Mouse (Mus musculus) left cerebral cortex, adult 2 months (tissue): ENCODE results near the gene Fbxo41. TPM values are rescaled to one million over a fixed set of nuclear protein-coding genes. Genes with fewer than 3 reads are reported as not detected.
A peak's percentile ranks its signal among the peaks of the same experiment; 100 is the strongest.

ENCODE experiments used
- DNase-seq, 2 experiments: peaks; one replicate each; pipeline ENCODE4 v3.0.0; 2021 to 2022; ENCODE audit warnings: low spot score in 2 of 2, mixed read lengths in 1 of 2; ENCODE audit errors: extremely low spot score in 1 of 2
- H3K27ac ChIP-seq: fragments of 200-600 bp; 2 replicates; pipeline ENCODE4 v1.8.1; 2022
- H3K4me3 ChIP-seq: fragments of 200-600 bp; 2 replicates; pipeline ENCODE4 v1.8.1; 2022
- CTCF ChIP-seq: fragments of 200-600 bp; IDR thresholded peaks from 2 replicates; pipeline ENCODE4 v1.8.1; 2022; ENCODE audit warnings: antibody characterized with exemption, mild to moderate bottlenecking, moderate library complexity
- intact Hi-C: fragments of 180-260 bp; cut with DNase I; formaldehyde crosslinking; loops from one replicate; pipeline ENCODE4 v1.15.1; 2025
- total RNA-seq, 2 experiments: library from RNA; stranded (reverse); gene quantifications; 2 replicates each; pipeline ENCODE4 v1.2.3; 2021

Fbxo41 gene
- total RNA-seq, 2 experiments from 2014 or later: 101 to 102 TPM

DNA sequence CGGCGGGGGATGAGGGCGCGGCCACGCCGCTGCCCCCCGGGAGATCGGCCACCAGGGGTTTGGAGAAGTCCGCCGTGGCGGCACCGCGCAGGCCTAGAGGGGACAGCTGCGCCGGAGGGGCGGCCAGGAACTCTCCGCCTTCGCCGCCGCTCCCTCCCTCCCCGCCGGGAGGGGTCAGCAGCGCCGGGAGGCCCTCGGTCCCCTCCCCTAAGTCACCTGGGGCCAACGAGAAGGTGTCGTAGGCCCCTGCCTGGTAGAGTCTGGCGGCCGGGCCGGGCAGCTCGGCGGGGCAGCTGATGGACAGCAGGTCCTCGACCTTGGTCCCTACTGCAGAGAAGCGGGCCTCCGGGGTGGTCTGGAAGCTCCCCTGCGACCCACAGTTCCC lies 9.3 kb upstream of the Fbxo41 start:
- peak overlapping the region; percentile 50 for H3K4me3 ChIP-seq
- TF ChIP-seq CTCF: no peak
- peak overlapping the region; percentile 87 for H3K27ac ChIP-seq
- intact Hi-C loops: loop anchor here (2.0 to 10.0 kb wide), 4 partner anchors 31 to 393 kb away; partner anchors contain the start of genes Alms1, Cct7, Nat8f4 and Pradc1
- peak in 1 of 2 experiments; percentile 23 for DNase-seq

DNA sequence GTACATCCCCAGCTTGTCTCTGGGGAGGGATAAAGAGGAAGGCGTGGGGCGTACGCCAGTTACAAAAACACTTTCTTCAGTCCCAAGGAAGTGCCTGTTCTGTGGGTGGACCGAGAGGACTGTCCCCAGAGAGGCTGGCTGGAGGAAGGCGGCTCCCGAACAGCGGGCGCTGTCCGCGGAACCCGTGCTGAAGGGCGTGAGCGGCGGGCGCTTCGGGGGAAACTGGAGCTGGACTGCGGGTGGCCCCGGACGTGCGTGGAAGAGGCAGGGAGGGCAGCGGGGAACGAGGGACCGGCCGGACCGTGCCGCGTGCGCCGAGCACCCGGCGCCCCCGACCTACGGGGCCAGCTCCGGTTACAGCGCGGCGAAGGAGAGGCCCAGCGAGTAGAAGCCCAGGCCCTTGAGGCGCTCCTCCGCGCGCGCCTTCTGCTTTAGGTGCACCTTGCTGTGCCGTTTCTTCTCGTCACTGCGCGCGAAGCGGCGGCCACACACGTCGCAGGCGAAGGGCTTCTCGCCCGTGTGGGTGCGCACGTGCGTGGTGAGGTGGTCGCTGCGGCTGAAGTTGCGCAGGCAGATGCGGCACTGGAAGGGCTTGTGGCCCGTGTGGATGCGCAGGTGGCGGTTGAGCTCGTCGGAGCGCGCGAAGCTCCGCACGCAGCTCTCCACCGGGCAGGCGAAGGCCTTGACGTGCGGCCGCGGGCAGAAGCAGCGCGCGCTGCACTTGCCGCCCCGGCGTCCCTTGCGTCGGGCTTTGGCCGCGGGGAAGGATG lies 8.7 kb upstream of the Fbxo41 start:
- peak overlapping the region; percentile 87 for H3K27ac ChIP-seq
- no peak for TF ChIP-seq CTCF
- intact Hi-C loops: loop anchor here (2.0 to 10.0 kb wide), 4 partner anchors 31 to 393 kb away; partner anchors contain the start of genes Alms1, Cct7, Nat8f4 and Pradc1
- H3K4me3 ChIP-seq: peak overlapping the region; percentile 50
- peak; percentile 35 to 40 for DNase-seq

DNA sequence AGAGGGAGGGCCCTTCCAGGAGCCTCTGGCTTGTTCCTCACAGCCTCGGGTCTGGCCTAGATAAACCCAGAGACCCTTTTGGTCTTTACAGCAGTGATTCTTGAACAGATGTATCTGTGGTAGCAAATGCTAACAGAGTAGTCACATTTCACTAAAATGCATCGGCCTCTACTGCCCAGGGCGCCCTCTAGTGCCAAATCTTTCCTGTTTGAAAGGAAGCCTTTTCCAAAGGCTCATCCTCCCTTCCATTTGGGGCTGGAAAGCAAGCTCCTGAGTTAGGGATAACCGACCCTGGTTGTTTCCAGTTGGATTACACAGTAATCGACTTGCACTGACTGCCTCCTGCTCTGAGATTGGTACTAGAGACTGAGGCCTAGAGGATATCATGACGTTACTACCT lies 7.7 kb upstream of the Fbxo41 start:
- intact Hi-C loops: loop anchor here (5.0 to 10.0 kb wide), 3 partner anchors 58 to 394 kb away; partner anchors contain the start of genes Alms1, Cct7, Nat8f4 and Pradc1

DNA sequence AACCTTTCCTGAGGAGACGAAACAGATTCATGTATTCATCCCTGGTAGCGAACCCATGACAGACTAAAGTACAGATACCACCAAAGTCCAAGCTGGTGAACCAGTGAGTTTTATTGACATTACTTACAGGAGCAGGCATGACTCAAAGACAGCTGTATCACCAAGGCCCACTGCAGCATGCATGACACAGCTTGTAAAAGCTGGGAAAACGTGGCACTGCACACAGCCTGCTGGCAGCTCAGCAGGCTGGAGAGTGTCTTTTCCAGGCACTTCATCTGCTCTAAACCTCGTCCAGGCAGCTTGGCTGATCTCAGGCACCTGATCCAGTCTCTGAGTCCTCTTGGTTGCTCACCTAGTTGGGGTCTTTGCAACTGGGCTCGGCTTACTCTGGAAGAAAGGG lies 5.8 kb upstream of the Fbxo41 start:
- no peak for DNase-seq
- intact Hi-C loops: no loop called here
- no peak overlapping the region for H3K4me3 ChIP-seq
- no peak overlapping the region for H3K27ac ChIP-seq
- TF ChIP-seq CTCF: no peak

More for the DNA sequence above, 7.7 kb upstream of the Fbxo41 start:
- peak; percentile 74 to 78 for DNase-seq
- no peak overlapping the region for H3K4me3 ChIP-seq
- H3K27ac ChIP-seq: no peak overlapping the region
- peak; percentile 73 for TF ChIP-seq CTCF

DNA sequence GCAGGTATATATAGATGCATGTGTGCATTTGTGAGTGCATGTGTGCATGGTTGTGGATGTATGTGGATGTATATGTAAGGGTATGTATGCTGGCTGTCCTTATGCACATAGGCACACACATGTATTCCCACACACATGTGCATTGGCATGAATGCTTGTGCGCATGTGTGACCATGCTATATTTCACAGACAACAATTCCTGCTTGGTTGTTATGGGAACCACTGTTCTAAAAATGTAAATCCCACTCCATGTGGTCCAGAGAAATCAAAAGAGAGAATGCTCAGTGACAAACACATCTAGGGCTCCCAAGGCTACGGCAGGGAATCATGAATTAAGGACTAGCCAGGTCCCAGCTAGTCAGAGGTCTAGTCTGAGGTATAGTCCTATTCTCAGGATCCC lies 2.1 kb upstream of the Fbxo41 start:
- TF ChIP-seq CTCF: no peak
- peak overlapping the region; percentile 63 for H3K27ac ChIP-seq
- no peak overlapping the region for H3K4me3 ChIP-seq
- DNase-seq: no peak
- intact Hi-C loops: no loop called here

DNA sequence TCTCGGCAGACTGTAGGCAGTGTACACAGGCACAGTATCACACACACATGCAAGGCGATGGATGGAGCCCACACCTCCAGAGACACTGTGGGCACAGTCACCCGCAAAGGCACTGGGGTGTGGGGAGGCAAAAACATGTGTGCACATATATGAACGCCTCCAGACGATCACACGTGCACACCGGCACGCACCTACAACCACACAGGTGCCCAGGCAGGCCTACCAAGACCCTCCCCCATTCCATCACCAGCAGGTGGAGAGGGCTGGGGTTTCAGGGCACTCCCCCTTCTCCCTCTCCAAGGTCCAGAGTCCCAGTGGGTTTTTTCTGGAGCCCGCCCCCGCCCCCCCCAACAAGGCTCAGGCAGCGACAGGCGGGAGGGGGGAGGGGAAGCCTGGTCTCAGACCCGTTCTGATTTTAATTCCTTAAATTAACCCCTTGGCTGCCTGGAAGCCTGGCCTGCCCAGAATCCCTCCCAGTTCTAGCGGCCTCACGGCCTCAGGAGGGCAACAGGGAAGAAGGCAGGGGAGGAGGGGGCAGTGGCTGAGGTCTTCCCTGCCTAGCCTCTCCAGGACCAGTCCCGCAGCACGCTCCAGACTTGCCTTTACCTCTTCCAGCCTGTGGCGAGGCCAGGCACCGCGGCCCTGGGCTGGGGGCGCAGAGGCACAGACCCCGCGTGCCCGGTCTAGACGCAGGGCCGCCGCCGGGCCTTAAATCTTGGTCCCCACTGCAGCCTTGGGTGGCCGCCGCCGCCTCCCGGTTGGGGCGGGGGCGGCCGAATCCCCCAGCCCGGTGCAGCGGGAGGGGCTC lies 487 bp downstream of the Fbxo41 start:
- peak in 1 of 2 experiments; percentile 38 for DNase-seq
- peak overlapping the region; percentile 99 for H3K27ac ChIP-seq
- intact Hi-C loops: no loop called here
- H3K4me3 ChIP-seq: peak overlapping the region; percentile 89
- TF ChIP-seq CTCF: no peak

DNA sequence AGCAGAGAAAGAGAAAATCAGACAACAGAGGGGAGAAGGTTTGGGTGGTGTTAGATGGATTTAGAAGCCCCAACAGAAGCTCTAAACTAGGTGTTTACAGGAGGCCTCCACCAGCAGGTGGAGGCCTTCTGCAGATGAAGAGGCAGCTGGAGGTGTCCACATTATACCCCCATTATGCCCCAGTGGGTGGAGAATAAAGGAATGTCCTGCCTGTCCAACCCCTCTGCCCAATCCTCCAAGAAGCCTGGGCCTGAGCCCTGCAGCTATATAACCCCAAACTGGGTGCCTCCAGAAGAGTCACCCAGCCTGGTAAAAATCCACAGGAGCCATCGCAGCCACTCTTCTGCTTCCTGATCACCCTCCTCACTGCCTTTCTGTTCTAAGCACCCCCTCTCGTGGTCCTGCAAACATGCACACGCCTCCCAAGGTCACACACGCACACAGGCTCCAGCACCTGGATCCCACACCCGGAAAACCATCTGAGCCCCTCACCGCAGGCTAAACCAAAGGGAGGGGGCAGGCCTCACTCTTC lies 1.2 kb downstream of the Fbxo41 start:
- DNase-seq: no peak
- intact Hi-C loops: no loop called here

DNA sequence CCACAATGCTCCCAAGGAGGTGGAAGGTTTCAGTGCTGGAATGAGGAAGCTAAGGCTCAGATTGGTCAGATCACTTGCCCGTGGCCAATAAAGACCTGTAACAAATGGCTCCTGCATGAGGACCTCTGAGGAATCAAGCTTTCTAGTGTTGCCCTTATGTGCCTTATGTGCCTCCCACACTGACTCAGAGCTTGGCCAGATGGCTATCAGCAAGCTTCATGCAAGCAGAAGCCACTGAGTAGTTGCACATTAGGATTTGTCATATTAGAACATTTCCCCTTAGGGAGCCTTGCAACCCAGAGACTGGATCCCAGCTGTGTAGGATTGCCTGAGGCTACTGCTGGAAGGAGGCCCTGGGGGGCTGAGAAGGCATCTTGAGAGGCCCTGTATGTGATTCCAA lies 2.4 kb downstream of the Fbxo41 start:
- H3K27ac ChIP-seq: no peak overlapping the region
- H3K4me3 ChIP-seq: no peak overlapping the region
- intact Hi-C loops: no loop called here

More for the DNA sequence above, 1.2 kb downstream of the Fbxo41 start:
- Histone ChIP-seq H3K27ac (peak overlapping the region; percentile 99), H3K4me3 (peak overlapping the region; percentile 89)
- no peak; the same call in 1 of the 2 replicates for TF ChIP-seq CTCF

DNA sequence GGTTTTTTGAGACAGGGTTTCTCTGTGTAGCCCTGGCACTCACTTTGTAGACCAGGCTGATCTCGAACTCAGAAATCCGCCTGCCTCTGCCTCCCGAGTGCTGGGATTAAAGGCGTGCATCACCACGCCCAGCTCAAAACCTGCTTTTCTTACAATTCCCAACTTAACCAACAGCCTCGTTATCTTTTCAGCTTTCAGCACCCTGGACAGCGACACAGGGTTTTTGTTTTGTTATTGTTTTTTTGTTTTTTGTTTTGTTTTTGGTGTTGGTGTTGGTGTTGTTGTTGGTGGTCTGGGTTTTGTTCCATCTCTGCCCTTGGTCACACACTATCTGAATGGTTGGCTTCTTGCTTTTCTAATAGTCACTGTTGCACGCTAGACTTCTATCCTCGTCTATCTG lies 4.6 kb downstream of the Fbxo41 start:
- no peak overlapping the region for H3K27ac ChIP-seq
- intact Hi-C loops: no loop called here
- H3K4me3 ChIP-seq: no peak overlapping the region
- no peak for DNase-seq
- TF ChIP-seq CTCF: no peak

More for the DNA sequence above, 2.4 kb downstream of the Fbxo41 start:
- DNase-seq: no peak
- no peak for TF ChIP-seq CTCF

DNA sequence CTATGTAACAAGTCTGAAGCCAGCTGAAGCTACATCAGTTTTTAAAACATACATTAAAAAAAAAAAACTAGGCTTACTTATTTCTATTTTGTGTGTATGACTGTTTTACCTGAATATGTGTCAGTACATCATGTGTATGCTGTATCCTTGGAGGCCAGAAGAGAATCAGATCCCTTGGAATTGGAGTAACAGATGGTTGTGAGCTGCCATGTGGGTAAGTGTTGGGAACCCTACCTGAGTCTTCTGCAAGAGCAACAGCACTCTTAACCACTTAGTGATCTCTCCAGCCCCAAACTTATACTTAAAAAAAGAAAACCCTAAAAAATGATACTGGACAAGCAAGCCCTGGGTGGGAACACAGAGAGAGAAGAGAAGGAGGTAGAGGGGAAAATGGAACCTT lies 5.8 kb downstream of the Fbxo41 start:
- intact Hi-C loops: no loop called here
- Histone ChIP-seq H3K27ac (no peak overlapping the region), H3K4me3 (no peak overlapping the region)
- TF ChIP-seq CTCF: no peak
- DNase-seq: no peak

DNA sequence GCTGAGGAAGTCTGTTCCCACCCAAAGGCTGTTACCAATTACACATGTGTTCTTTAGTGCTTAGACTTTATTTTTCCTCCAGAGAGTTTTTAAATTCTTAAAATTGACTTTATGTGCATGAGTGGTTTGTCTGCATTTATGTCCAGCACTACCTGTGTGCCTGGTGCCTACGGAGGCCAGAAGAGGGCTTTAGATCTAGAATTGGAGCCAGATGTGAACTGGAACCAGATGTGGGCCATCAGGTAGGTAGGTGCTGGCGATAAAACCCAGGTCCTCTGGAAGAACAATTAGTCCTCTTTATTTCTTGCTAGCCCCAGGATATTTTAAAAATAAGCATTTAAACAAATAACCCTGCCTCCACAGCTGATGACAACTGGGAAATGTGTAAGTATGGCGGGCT lies 11.2 kb downstream of the Fbxo41 start:
- intact Hi-C loops: no loop called here
- H3K27ac ChIP-seq: no peak overlapping the region
- TF ChIP-seq CTCF: no peak
- H3K4me3 ChIP-seq: no peak overlapping the region
- no peak for DNase-seq

DNA sequence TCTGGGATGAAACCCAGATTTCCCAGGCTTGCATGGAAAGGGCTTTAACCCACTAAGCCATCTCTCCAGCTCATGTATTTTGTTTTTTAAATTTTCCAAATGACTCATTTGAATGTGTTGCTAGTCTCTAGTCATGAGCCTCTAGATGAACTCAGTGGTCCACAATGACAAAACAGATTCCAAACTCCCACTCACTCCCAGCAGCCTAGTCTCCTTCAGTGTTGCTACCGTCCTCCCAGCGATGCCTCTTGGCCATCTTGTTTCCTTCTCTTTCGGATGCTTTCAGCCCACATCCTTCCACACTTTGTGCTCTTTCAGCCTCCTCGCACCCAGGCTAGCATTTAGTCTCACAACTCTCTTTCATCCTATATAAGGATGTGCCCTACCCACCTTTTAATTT lies 12.5 kb downstream of the Fbxo41 start:
- intact Hi-C loops: no loop called here
- Histone ChIP-seq H3K27ac (no peak overlapping the region), H3K4me3 (no peak overlapping the region)
- DNase-seq: no peak
- TF ChIP-seq CTCF: no peak
